Mouse (Mus musculus) hindbrain, postnatal 0 days (tissue): ENCODE results near the gene Sco1. TPM values are rescaled to one million over a fixed set of nuclear protein-coding genes. Genes with fewer than 3 reads are reported as not detected.
A peak's percentile ranks its signal among the peaks of the same experiment; 100 is the strongest.

ENCODE experiments used
- ATAC-seq: fragments of 200-750 bp; cut with Nextera tagmentation; 2 replicates; pipeline ENCODE4 v1.8.0; 2017; ENCODE audit warnings: mild to moderate bottlenecking, moderate TSS enrichment, moderate library complexity
- DNase-seq: peaks from one replicate; pipeline ENCODE4 v3.0.0-alpha.2; 2015; ENCODE audit warnings: low spot score
- H3K27ac ChIP-seq: fragments of 300-500 bp; sonication (generic); 2 replicates; pipeline ENCODE4 v1.5.1; 2014; ENCODE audit warnings: mild to moderate bottlenecking
- H3K27me3 ChIP-seq: fragments of 300-500 bp; sonication (generic); 2 replicates; pipeline ENCODE4 v1.6.1; 2014; ENCODE audit warnings: low read length, mixed read lengths; ENCODE audit not compliant: insufficient read depth
- H3K36me3 ChIP-seq: fragments of 300-500 bp; sonication (generic); 2 replicates; pipeline ENCODE4 v1.6.1; 2014; ENCODE audit warnings: low read length, mixed read lengths; ENCODE audit not compliant: insufficient read depth
- H3K4me1 ChIP-seq: fragments of 300-500 bp; sonication (generic); 2 replicates; pipeline ENCODE4 v1.6.1; 2014; ENCODE audit warnings: antibody characterized with exemption, low read length, mixed read lengths; ENCODE audit not compliant: insufficient read depth
- H3K4me2 ChIP-seq: fragments of 300-500 bp; sonication (generic); 2 replicates; pipeline ENCODE4 v1.6.1; 2014; ENCODE audit warnings: low read depth, mild to moderate bottlenecking, low read length, moderate library complexity, mixed read lengths
- H3K4me3 ChIP-seq: fragments of 300-500 bp; sonication (generic); 2 replicates; pipeline ENCODE4 v1.5.1; 2014; ENCODE audit warnings: low read length
- H3K9ac ChIP-seq: fragments of 300-500 bp; sonication (generic); replicated peaks from 2 replicates; pipeline ENCODE4 v1.6.1; 2014; ENCODE audit warnings: mild to moderate bottlenecking, low read length, moderate library complexity, mixed read lengths
- H3K9me3 ChIP-seq: fragments of 300-500 bp; sonication (generic); 2 replicates; pipeline ENCODE4 v1.6.1; 2016; ENCODE audit warnings: low read length, mixed read lengths
- CTCF ChIP-seq: IDR thresholded peaks from 2 replicates; pipeline ENCODE4 v1.5.1; 2016; ENCODE audit warnings: antibody characterized with exemption, control low read depth, low read depth
- WGBS: fragments of 180-500 bp; shearing (Covaris S2); extraction: QIAGEN DNeasy Blood & Tissue Kit; methylation state at CpG from one replicate; pipeline ENCODE4 v1.1.7; 2014; 5-methylcytosine and 5-hydroxymethylcytosine counted together
- polyA plus RNA-seq: library from polyadenylated mRNA; unstranded; fragments of >200 nt; fragmentation: Nextera tagmentation; extraction: Ambion mirVana; gene quantifications from 2 replicates; pipeline ENCODE4 v1.2.1, GENCODE M21; 2015
- total RNA-seq: library from RNA; depleted of rRNA; stranded (reverse); fragments of >200 nt; gene quantifications from 2 replicates; pipeline ENCODE4 v1.2.3, GENCODE M21; 2014

Gene Sco1
- total and polyA plus RNA-seq, 2 experiments from 2014 or later = 13.6 to 13.8 TPM

- peaks cover 13% of the 10 kb centered on the region; the same call in 1 of the 2 replicates for H3K27me3 ChIP-seq
- H3K36me3 ChIP-seq = no peaks in the 10 kb centered on the region
- ATAC-seq (no peak), DNase-seq (no peak)
- TF ChIP-seq CTCF = no peak
- no peaks in the 10 kb centered on the region for H3K9me3 ChIP-seq
- H3K4me1 ChIP-seq = 0 out of 2 replicates have a peak, but pooled peaks cover 5% of the 10 kb centered on the region
- no peak overlapping the region for H3K27ac ChIP-seq
- no peak overlapping the region for H3K9ac ChIP-seq
- 15% methylated on average over 10 of the region's 11 CpGs for WGBS
- H3K4me3 ChIP-seq = no peak overlapping the region
- no peak overlapping the region for H3K4me2 ChIP-seq
These were observed 28.7 kb downstream of the Sco1 start for GRCm38 (mm10) chr11:67081125-67081649.

- TF ChIP-seq CTCF = no peak
- Histone ChIP-seq H3K4me3 (no peak overlapping the region), H3K4me1 (0 out of 2 replicates have a peak, but pooled peaks cover 5% of the 10 kb centered on the region), H3K9ac (no peak overlapping the region), H3K4me2 (no peak overlapping the region), H3K27ac (no peak overlapping the region), H3K9me3 (no peaks in the 10 kb centered on the region), H3K36me3 (no peaks in the 10 kb centered on the region), H3K27me3 (peaks cover 13% of the 10 kb centered on the region; the same call in 1 of the 2 replicates)
- WGBS = 89% methylated on average over 7 of the region's 7 CpGs
- ATAC-seq (no peak), DNase-seq (no peak)
These were observed 29.7 kb downstream of the Sco1 start for GRCm38 (mm10) chr11:67082188-67082587.

GRCm38 (mm10) chr11:67082793-67083192 lies 30.3 kb downstream of the Sco1 start:
- no peak overlapping the region for H3K27ac ChIP-seq
- H3K9ac ChIP-seq = no peak overlapping the region
- H3K27me3 ChIP-seq = peaks cover 13% of the 10 kb centered on the region; the same call in 1 of the 2 replicates
- no peak overlapping the region for H3K4me2 ChIP-seq
- DNase-seq = no peak
- H3K9me3 ChIP-seq = no peaks in the 10 kb centered on the region
- no peaks in the 10 kb centered on the region for H3K36me3 ChIP-seq
- TF ChIP-seq CTCF = no peak
- 0 out of 2 replicates have a peak, but pooled peaks cover 5% of the 10 kb centered on the region for H3K4me1 ChIP-seq
- ATAC-seq = no peak
- 87% methylated on average over 13 of the region's 13 CpGs for WGBS
- no peak overlapping the region for H3K4me3 ChIP-seq

- Histone ChIP-seq H3K36me3 (no peaks in the 10 kb centered on the region), H3K27me3 (peaks cover 13% of the 10 kb centered on the region; the same call in 1 of the 2 replicates), H3K9me3 (no peaks in the 10 kb centered on the region), H3K4me1 (0 out of 2 replicates have a peak, but pooled peaks cover 5% of the 10 kb centered on the region), H3K4me2 (no peak overlapping the region), H3K4me3 (no peak overlapping the region), H3K9ac (no peak overlapping the region), H3K27ac (no peak overlapping the region)
- ATAC-seq (no peak), DNase-seq (no peak)
- 78% methylated on average over 6 of the region's 6 CpGs for WGBS
- no peak for TF ChIP-seq CTCF
These were observed 30.8 kb downstream of the Sco1 start for GRCm38 (mm10) chr11:67083239-67083638.

GRCm38 (mm10) chr11:67083712-67084340 lies 31.4 kb downstream of the Sco1 start:
- H3K4me2 ChIP-seq = peak overlapping the region; percentile 21; the same call in 1 of the 2 replicates
- H3K9ac ChIP-seq = no peak overlapping the region
- ATAC-seq (no peak), DNase-seq (no peak)
- no peak overlapping the region for H3K4me3 ChIP-seq
- 46% methylated on average over 32 of the region's 32 CpGs for WGBS
- H3K27me3 ChIP-seq = peaks cover 13% of the 10 kb centered on the region; the same call in 1 of the 2 replicates
- peak; percentile 35; the same call in 1 of the 2 replicates for TF ChIP-seq CTCF
- 0 out of 2 replicates have a peak, but pooled peaks cover 5% of the 10 kb centered on the region for H3K4me1 ChIP-seq
- no peaks in the 10 kb centered on the region for H3K9me3 ChIP-seq
- no peak overlapping the region for H3K27ac ChIP-seq
- no peaks in the 10 kb centered on the region for H3K36me3 ChIP-seq

GRCm38 (mm10) chr11:67085489-67085888 lies 33.0 kb downstream of the Sco1 start:
- DNase-seq = peak; percentile 91
- no peak overlapping the region for H3K27ac ChIP-seq
- no peak overlapping the region for H3K4me2 ChIP-seq
- peak; percentile 64 for ATAC-seq
- WGBS = 5% methylated on average over 6 of the region's 6 CpGs
- H3K9ac ChIP-seq = no peak overlapping the region
- peaks cover 13% of the 10 kb centered on the region; the same call in 1 of the 2 replicates for H3K27me3 ChIP-seq
- H3K4me3 ChIP-seq = no peak overlapping the region
- no peaks in the 10 kb centered on the region for H3K4me1 ChIP-seq
- H3K36me3 ChIP-seq = no peaks in the 10 kb centered on the region
- peak; percentile 90 for TF ChIP-seq CTCF
- no peaks in the 10 kb centered on the region for H3K9me3 ChIP-seq
